Mouse (Mus musculus) heart, postnatal 14 days (tissue): ENCODE data around the gene 9330161L09Rik. TPM values are rescaled to one million over a fixed set of nuclear protein-coding genes. Genes with fewer than 3 reads are reported as not detected.
"Not testable (repeated sequence)": the region's sequence is repeated elsewhere in the genome, so short reads cannot be mapped to it uniquely, and the experiment has no call there.

Experiments used
- DNase-seq, 2 experiments: peaks; one replicate each; pipeline ENCODE4 v3.0.0; 2021 to 2022
- intact Hi-C: fragments of 180-260 bp; cut with DNase I; formaldehyde crosslinking; loops from one replicate; pipeline ENCODE4 v1.15.1; 2025
- long read RNA-seq, 2 experiments: library from polyadenylated mRNA; stranded (forward); transcript quantifications; one replicate each; pipeline ENCODE4 v2.0.0; 2021
- total RNA-seq, 2 experiments: library from RNA; stranded (reverse); gene quantifications; 2 replicates each; pipeline ENCODE4 v1.2.3; 2021

9330161L09Rik gene
- 1 to 10 TPM in 1 of 2 experiments, under 1 TPM in 1; 0.48 to 1.3 TPM for total RNA-seq
- long read RNA-seq, experiment 1, result 0 reads
- long read RNA-seq, experiment 2, result 0 reads

DNA sequence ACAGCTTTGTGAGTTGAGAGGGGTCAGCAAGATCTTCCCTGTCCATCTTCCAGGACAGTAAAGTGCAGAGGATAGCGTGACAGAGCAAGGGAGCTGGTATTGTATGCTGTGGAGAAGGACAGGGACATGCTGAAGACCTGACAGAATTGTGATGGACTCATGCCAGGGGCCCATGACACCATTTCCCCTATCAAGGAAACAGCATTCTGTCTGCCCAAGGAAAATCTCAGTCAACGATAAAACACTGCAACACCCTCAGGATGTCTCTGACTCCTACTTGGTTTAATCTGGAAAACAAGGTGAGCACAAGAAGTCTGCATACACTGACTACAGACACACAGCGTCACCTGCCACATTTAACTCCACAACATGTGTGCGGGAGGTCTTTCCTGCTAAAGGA lies at the start of gene 9330161L09Rik:
Gene 9330161L09Rik (minus strand): TSS at position 101 of the 400 bp plus-strand sequence.
- intact Hi-C loops, result no loop called here

DNA sequence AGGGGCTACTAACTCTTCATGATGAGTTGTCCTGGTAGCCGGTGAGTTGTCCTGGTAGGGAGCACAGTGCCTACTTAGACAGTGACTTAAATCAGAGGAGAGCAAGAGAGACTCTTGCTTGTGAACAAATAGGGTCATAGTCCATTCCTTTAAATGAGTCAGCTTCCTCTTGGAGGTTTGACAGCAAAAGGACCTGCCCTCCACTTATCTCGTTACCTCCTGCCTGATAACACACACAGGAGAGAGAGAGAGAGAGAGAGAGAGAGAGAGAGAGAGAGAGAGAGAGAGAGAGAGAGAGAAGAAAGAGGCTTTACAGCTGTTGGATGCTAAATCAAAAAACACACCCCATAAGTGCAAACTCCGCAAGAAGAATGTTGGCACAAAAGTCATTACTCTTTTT lies 49.5 kb upstream of the 9330161L09Rik start, which contains the start of gene Ifi27l2b:
Gene Ifi27l2b (minus strand): TSS at position 84 of the 400 bp plus-strand sequence.
- intact Hi-C loops, result no loop called here
- DNase-seq, result no peak

More for the DNA sequence above, at the start of gene 9330161L09Rik:
- no peak for DNase-seq

DNA sequence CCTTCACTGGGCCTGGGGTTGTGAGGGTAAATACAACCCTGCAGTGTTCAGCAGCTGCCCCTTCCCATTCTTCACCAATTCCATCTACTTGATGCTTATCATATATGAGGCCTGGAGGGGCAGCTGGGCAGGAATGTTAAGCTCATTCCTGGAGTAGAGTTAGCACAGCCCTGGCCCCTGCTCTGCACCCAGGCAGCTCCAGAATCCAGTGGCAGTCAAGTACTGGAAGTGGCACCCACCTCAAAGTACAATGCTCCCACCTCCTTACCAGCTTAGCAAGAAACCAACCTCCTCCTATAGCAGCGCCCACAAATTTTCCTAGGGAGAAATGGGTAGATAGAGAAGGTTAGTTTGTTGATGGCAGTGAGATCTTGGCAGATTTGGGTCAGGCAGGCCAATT lies 49.1 kb upstream of the 9330161L09Rik start:
- intact Hi-C loops, DNase-seq: not testable (repeated sequence)

DNA sequence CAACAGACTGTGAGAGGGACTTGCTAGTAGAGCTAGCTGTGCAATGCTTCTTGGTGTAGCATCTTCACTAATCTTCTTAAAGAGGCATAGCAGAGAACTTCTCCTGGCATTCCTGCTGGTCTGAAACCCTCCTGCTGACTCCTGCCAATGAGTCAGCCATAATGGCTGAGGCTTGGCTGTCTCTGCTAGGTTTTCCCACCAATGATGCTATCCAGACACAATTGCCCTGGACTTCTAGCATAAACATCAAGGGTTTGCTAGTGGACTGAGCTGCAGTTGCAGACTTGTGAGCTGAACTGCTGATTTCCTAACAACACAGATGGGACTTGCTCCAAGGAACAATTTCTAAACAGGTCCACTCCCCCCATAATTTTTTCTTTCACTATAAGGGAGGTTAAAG lies 45.7 kb upstream of the 9330161L09Rik start:
- no peak for DNase-seq
- intact Hi-C loops, result no loop called here

DNA sequence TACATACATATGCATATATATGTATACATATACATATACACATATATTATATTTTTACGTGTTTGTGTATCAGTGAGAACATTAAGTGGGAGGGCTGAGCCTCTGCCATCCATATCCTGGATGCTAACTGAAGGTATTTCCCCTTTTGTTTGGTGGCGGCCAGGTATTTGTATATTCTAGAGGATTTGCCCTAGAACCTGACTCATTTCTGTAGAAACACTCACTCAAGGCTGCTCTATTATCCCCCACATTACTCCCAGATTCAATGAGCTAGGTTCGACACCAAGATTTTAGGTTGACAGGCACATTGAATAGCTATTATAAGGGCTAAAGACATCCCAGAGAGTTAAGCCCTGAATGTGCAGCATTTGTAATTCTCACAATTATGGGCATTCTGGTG lies 37.4 kb upstream of the 9330161L09Rik start:
- no peak for DNase-seq
- intact Hi-C loops, result no loop called here

DNA sequence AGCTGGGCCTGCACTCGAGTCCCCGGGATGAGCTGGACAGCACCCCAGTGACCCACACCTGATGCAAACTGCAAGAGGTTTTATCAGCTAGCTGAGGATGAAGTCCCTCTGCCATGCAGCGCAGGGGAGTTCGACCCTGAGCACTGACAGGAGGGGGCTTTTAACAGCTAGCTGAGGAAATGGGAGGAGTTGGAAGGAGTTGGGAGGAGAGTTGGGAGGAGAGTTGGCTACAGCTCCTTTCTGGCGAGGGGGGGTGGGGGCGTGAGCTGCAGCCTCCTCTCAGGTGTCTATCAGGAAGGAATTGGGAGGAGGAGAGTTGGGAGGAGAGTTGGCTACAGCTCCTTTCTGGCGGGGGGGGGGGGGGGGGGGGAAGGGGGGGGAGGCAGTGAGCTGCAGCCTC lies 36.6 kb upstream of the 9330161L09Rik start:
- intact Hi-C loops, DNase-seq: not testable (repeated sequence)

DNA sequence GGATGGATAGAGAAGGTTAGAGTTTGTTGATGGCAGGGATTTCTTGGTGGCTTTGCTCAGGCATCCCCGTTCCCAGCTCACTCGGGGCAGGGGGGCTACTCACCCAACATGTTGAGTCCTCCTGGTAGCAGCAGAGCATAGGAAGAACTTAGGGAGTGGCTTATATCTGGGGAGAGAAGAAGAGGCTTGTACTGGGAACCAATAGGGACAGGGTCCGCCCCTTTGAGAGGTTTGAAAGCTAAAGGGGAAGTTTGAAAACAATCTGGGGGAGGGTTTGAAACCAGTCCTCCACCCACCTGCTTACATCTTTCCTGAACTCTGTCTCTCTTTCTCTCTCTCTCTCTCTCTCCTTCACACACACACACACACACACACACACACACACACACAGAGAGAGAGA lies 35.9 kb upstream of the 9330161L09Rik start, which contains the start of gene Ifi27l2a:
Gene Ifi27l2a (minus strand): TSS at position 157 of the 400 bp plus-strand sequence.
- DNase-seq, result no peak
- intact Hi-C loops, result no loop called here

DNA sequence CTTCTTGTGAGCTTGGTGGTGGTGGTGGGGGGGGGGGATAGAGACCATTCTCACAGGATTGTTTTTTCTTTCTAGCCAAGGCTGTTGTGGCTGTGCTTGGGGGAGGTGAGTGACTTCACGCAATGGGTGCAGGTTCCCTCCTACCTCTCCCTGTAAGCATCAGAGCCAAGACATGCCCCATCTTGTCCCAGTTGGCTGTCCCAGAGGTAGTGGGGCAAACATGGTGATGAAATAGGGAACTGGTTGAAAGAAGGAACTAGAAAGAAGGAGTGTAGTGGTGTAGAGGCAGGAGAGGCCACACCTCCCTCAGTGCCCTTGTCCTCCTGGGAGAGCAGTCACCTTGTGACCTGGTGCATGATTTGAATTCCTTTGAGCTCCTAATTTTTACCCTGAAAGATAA lies 30.0 kb upstream of the 9330161L09Rik start:
- no peak for DNase-seq
- intact Hi-C loops, result no loop called here

DNA sequence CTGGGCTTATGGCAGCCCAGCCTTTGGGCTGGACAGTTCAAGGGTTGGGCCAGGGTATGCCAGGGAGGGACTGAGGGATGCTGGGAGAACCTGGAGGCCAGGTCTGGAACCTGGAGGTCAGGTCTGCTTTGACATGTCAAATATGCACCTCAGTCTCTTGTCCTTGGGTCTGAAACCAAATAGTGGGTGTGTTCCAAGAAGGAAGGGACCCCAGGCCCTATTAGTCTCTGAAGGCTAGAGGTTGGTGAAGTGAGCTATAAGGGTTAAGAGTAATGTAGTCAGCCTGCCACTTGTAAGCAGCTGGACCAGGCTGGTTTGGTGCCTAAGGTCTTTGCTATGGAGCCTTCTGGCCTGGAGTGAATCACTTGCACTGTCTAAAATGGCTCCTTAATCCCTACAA lies 27.2 kb upstream of the 9330161L09Rik start:
- DNase-seq, result no peak
- intact Hi-C loops, result no loop called here

DNA sequence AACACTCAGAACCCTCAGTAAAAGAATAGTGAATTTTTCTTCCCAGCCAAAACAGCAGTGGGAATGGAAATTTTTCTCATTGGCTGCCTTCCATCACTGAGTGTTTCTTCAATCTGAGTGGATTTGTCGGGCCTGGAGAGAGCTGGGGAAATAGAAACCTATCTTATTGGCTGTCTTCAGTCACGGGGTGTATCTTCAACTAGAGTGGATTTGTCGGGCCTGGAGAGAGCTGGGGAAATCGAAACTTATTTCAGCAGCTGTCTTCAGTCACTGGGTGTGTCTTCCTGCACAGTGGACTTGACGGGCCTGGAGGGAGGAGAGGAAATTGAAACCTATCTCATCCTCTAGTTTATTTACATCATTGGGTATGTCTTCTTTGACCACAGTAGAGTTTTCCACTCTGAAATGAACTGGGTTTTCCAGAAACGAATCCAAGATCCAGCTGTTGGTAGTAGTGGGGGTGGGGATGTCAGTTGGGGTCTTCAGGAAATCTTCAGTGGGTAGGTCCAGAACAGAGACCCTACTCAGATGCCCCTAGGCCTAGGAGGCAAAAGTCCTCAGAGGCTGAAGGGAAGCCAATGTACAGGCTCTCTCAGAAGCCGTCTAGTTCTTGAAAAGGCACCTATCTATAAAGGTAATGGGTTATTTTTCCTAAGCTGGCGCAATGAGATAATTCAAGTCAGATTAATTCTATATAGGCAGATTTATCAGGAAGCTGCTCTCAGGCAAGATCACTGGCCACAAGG lies 26.5 kb upstream of the 9330161L09Rik start, which contains the start of gene Ifi27:
Gene Ifi27 (plus strand): TSS at position 226 of the 746 bp plus-strand sequence.
- intact Hi-C loops, result no loop called here
- peak; percentile 63 to 73 for DNase-seq

DNA sequence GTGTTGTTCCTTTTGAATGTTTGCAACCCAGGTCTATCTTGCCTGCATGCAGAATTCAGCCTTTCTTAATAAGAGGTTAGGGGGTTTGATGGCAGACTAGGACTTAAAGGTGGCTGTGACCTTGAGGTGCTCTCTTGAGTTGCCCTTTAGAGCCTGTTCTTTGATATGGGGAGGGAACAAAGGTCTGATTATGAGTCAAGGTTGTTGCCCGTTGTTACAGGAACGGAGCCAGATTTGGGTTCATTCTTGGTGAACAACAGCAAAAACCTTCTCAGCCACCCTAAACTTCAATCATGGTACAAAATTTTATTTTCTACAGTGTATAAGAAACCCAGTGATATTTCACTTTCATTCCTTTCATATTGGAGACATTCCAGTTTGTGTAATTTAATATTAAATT lies 25.8 kb upstream of the 9330161L09Rik start:
- peak in 1 of 2 experiments; percentile 7 for DNase-seq
- intact Hi-C loops, result no loop called here

DNA sequence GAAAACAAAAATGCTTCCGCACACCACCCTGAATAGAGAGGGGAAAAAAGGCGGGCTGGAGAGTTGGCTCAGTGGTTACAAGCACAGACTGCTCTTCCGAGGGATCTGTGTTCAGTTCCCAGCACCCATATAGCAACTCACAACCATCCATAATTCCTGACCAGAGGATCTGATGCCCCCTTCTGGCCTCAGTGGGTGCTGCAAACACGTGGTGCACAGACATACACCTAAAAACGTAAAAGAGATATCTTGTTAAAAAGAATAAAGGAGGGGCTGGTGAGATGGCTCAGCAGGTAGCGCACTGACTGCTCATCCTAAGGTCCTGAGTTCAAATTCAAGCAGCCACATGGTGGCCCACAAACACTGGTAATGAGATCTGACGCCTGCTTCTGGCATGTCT lies 19.1 kb upstream of the 9330161L09Rik start:
- intact Hi-C loops, result loop anchor here (1.0 to 10.0 kb wide), 2 partner anchors 66 to 218 kb away; no protein-coding TSS in a partner anchor

DNA sequence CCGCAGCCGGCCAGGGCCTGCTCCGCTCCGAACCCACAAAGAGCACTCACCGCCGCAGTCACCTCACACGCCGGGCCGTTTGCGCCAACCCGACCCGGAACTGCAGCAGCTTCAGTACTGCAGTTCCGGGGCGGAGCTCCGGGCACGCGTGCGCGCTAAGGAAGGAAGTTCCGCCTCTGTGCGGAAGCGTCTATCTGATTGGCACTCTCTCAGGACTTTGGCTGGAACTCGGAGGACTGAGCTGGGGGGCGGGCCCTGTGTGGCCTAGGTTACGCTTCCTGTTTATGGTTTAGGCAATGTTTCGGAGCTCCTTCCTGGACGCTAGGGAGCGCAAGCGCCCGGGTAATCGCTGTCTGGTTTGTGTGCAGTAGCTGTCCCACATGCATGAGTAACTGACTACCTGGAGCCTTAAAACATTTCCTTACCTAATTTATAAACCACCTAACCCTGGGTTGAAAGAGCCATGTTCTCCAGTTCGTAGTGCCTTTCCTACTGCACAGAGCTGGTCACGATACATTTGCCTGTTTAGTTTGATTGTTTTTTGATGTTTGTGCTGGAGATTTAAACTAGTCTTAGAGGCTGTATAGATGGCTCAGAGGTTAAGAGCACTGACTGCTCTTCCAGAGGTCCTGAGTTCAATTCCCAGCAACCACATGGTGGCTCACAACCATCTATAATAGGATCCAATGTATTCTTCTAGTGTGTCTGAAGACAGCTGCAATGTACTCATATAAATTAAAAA lies 18.3 kb upstream of the 9330161L09Rik start, which contains the start of gene Ddx24:
Gene Ddx24 (minus strand): TSS at position 102 of the 742 bp plus-strand sequence.
- peak; percentile 96 to 98 for DNase-seq
- intact Hi-C loops, result loop anchor here (1.0 to 10.0 kb wide), 2 partner anchors 66 to 219 kb away; no protein-coding TSS in a partner anchor

More for the DNA sequence above, 19.1 kb upstream of the 9330161L09Rik start:
- DNase-seq, result no peak

DNA sequence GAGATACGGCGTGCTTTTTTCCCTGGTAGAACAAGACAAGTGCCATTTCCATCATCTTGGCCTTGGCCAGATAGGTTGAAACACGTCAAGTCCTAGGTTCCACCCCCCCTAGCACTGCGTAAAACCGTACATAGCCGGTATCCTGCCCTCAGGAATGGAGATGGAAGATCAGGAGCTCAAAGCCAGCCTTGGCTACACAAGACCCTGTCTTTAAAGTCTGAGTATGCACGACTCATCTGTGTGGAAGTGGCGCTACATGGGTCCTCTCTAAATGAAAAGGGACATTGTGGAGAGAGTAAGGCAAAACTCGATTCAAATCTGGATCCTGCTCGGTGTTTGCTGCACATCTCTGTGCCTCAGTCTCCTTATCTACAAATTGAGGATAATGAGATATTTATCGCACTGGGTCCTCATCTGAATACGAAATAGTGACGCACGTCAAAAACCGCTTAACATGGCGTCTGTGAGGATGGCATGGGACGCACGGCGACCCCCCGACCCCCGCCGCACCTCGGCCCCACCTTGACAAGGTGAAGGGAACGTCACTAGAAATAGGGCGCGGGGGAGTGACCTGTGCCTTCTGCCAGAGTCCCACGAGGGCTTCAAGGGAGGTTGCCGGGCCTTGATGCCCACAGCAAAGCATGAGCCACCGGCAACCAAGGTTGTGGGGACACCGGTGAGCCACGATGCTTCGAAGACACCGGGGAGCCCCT lies 17.6 kb upstream of the 9330161L09Rik start:
- DNase-seq, result no peak
- intact Hi-C loops, result loop anchor here (10.0 kb wide), 1 partner anchor 220 kb away; no protein-coding TSS in a partner anchor

DNA sequence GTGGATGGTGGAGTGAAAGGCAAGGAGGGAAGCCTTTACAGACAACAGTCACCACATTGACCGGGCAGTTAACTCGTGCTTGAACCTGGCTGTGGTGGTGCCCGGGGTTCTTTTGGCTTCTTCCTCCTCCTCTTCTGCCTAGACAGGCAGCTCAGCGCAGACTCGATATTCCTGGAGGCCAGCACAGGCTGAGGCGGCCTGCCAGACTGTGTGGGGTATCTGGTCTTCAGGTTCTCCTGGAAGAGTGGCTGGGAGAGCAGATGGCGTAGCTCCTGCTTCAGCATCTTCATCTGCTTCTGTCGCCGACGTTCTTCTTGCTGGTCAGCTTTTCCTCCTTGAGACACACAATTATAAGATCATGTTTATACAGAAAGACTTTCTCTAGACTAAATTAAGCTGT lies 524 bp upstream of the 9330161L09Rik start:
- no peak for DNase-seq
- intact Hi-C loops, result no loop called here

DNA sequence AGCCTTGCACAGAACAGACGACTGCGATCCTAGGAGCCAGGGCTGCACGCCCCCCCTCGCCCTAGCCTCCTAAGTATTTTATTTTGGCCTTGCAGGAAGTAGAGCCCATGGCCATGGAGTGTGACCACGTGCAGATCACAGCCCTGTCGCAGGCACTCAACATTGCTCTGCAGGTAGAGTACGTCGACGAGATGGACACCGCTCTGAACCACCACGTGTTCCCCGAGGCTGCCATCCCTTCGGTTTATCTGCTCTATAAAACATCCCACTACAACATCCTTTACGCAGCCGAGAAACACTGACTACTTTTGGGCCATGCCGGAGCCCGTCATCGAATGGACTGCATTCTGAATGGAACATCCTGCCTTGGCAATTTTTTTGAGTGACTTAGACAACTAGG lies 3.5 kb downstream of the 9330161L09Rik start:
- no peak for DNase-seq
- intact Hi-C loops, result no loop called here

DNA sequence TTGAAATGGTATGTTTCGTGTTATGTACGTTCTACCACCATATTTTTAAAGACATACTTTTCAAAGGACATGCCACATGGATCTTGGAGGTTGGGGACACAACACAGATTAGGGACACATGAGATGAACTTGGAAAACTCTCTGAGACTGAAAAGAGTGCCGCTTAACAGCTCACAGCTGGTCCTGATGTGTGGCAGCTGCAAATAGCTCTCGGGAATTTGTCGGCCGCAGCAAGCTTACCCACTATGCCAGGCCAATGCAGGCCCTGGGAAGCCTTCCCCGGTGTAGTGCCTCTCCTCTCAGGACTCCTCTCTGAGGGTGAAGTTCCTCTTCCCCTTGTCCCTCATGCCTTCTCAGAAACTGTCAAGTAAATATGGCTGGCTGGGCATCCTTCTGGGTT lies 10.9 kb downstream of the 9330161L09Rik start:
- intact Hi-C loops, result no loop called here

DNA sequence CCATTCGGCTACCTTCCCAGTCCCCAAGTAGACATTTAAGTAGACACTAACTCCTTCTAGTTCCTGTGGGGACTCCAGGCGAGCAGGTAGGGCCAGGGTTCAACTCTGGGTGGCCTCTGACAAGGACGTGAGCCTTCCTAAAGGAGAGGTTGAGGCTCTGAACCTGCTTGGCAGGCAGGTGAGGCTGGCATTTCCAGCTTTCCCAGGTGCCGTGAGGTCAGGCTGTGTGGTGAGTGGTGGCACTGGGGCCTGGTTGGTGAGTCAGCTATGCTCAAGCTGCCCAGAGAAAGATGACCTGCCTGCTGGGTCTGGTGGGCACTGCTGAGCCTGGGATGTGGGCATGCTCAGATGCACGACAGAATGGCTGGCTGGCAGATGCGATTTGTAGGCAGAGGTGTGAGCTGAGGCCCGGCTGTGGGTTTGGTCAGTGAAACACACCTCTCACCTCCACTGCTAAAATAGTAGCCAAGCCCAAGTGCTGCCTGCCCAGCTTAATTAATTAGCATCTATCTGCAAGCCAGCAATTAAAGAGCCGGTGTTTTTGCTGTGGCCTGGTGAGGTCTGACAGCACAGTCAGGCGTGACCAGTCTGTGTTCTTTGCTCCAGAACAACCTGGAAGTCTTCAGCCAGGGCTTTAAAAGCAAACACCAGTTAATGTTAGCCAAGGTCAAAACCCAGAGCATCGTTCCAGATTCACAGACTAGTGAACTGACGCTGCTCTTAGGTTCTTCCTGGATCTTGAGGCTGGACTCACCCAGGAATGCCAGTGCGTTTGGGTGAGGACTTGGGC lies 11.9 kb downstream of the 9330161L09Rik start:
- DNase-seq, result no peak
- intact Hi-C loops, result no loop called here

More for the DNA sequence above, 10.9 kb downstream of the 9330161L09Rik start:
- no peak for DNase-seq

DNA sequence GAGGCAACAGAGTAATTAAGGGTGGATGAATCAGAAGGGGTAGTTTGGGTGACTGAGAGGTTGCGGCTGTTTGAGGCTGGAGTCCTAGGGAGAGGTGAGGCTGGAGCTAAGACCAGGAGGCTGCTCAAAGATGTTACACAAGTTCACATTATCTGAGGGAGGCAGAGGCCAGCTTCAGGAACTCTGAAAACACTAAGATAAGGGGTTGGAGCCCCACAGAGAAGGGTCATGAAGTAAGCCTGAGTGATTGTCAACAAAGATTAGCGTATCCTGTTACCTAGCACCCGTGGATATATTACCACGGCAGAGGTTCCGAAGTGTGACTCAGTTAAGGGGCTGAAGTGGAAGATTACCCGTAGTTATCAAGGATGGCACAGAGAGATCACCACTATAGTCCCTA lies 14.1 kb downstream of the 9330161L09Rik start:
- no peak for DNase-seq
- intact Hi-C loops, result no loop called here
